Mouse (Mus musculus) kidney, adult 18-20 months (tissue): Measurements from ENCODE around the gene Hist1h2ag.
"Not testable (repeated sequence)": the region's sequence is repeated elsewhere in the genome, so short reads cannot be mapped to it uniquely, and the experiment has no call there.

ENCODE experiments used
- DNase-seq: peaks from one replicate; pipeline ENCODE4 v3.0.0; 2021

Gene Hist1h2ag

DNA sequence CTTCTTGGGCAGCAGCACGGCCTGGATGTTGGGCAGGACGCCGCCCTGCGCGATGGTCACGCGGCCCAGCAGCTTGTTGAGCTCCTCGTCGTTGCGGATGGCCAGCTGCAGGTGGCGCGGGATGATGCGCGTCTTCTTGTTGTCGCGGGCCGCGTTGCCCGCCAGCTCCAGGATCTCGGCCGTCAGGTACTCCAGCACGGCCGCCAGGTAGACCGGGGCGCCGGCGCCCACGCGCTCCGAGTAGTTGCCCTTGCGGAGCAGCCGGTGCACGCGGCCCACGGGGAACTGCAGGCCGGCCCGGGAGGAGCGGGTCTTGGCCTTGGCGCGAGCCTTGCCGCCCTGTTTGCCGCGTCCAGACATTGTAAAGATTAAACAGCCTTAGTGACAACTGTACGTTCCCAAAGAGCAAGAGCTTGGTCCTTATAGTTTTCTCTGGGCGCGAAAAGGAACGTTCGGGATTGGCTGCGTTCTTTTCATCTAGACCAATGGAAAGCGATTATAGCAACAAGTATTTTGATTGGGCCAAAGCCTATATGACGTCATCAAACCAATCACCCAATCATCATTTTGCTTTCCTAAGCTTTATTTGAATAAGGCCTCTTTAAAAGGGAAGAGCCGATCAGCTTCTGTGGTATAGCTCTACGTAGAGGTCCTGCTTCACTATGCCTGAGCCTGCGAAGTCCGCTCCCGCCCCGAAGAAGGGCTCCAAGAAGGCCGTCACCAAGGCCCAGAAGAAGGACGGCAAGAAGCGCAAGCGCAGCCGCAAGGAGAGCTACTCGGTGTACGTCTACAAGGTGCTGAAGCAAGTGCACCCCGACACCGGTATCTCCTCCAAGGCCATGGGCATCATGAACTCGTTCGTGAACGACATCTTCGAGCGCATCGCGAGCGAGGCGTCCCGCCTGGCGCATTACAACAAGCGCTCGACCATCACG, at the start of gene Hist1h2ag, which contains the start of gene Hist1h2bj:
Gene Hist1h2ag (minus strand): TSS at position 377 of the 935 bp plus-strand sequence.
Gene Hist1h2bj (plus strand): TSS at position 647 of the 935 bp plus-strand sequence.
- DNase-seq, result peak; percentile 86

DNA sequence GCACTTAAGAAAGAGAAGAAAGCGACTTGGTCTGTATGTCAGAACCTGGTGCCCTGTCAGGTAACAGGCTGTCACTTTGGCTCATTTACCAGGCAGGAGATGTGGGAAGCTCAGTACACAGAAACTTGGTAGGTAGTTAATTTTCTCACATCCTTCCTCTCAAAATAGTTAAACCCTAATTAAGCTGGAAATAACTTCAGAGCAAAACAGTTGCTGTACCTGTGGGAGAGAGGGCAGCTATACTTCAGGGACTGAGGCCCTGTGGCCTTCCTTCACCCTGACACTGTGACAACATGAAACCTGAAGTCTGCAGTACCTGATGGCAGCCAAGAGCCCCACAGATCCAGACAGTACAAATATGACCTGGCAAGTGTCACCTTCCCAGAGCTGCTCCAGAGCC, 41.4 kb upstream of the Hist1h2ag start, which contains the start of gene Vmn1r188:
Gene Vmn1r188 (plus strand): TSS at position 301 of the 400 bp plus-strand sequence.
- not testable (repeated sequence) for DNase-seq

DNA sequence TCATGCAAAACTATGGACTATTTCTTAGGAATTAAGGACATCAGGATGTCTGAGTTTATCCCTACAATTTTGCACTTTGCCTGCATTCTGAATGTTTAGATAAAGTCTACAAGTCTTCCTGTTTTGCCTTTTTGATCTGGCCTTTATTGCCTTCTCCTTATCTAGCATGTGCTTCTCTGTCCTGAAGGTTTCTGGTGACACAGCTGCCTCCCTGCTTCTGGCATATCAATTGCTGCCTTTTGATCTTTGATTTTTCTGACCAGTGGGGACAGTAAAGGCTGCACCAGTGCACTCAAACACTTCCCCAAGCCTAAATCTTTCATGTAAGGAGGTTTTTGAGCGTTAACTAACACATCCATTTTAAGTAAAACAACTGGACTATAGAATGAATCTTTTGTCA, 20.7 kb upstream of the Hist1h2ag start:
- no peak for DNase-seq

DNA sequence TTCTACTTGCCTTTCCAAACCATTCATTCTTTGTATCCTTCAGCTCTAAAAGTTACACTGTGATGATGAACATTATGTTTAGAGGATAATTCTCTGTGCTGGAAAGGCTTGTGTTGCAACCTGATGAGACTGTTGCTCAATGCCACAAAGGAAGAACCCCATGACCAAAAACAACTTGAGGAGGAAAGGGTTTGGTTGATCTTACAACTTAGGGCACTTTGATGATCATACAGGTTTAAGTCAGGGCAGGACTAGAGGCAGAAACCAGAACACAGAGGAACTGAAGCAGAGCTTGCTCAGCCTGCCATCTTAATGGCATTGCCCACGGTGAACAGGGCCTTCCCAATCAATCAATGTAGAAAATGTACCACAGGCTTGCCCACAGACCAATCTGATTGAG, 18.7 kb upstream of the Hist1h2ag start:
- DNase-seq, result no peak

DNA sequence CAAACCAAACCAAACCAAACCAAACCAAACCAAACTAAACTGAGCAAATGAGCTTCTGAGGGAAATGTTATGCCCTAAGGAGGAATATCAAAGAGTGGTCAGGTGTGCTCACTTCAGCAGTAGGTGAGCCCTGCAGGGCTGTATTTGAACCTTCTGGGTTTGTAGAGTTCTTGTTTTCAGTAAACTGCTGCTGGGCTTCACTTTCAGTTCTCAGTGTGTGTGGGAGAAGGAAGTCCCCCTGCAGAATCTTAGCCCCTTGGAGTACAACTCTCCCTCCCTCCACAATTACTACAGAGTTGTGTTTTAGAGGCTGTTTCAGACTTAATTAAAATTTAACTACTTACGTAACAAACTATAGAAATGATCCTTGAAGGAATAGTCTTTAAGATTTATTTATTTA, 11.0 kb upstream of the Hist1h2ag start:
- DNase-seq, result no peak

DNA sequence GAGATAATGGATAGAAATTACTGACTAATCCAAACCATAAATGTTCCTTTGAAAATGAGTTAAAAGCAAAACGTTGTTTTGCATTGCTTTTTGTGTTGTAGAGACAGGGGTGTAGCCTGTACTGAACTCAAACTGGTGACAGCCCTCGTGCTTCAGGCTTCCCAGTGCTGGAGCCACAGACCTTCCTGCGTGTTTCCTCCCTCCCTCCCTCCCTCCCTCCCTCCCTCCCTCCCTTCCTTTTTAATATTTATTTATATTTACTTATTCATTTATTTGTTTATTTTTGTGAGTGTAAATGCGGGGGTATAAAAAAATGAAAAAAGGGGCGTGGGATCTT, 8.7 kb upstream of the Hist1h2ag start:
- no peak for DNase-seq

GRCm38 (mm10) chr13:22050591-22051522, 8.1 kb upstream of the Hist1h2ag start:
- peak; percentile 87 for DNase-seq

DNA sequence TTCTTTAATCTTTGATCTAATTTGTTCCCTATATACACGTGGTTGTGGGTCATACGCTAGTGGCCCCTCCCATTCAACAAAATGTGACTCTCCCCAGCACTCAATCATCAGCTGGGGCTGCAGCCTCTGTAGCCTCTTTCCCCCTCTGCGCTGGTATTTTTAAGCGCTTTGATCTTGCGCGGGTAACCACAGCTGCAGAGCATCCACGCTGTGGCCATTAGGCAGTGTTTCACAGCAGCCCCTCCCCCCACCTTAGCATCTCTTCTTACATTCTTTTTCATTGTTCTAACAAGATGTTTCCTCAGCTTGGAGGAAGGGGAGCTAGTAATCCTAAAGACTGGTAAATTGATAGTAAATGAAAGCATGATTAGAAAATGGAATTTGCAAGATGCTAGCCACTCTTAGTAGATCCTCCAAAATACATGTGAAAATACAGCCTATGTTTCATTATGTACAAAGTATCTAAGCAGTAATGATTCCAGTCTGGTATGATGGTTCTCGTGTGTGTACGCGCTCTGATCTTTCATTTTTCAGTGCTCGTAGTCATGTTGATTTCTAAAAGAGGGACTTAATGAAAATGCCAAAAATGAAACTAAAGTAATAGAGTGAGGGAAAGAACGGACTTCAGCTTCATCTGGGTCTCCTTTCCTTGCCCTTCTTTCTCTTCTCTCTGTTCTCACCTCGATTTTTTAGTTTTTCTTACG, 7.1 kb upstream of the Hist1h2ag start:
- no peak for DNase-seq

DNA sequence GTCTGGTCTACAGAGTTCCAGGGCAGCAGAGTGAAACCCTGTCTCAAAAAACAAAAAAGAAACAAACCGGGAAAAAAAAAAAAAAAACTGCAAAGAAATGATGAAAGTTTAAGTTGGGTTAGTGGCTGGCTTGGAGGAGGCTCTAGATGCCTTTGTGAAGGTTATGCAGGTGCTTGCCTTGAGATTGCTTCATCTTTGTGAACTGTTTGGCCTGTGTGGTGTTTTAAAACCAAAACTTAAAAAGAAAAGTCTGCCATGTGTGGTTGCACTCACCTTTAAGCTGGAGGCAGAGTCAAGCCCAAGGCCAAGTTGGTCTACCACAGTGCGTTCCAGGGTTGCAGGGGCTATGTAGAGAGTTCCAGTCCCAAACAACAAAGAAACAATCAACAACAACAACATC, 6.3 kb upstream of the Hist1h2ag start:
- DNase-seq, result no peak

DNA sequence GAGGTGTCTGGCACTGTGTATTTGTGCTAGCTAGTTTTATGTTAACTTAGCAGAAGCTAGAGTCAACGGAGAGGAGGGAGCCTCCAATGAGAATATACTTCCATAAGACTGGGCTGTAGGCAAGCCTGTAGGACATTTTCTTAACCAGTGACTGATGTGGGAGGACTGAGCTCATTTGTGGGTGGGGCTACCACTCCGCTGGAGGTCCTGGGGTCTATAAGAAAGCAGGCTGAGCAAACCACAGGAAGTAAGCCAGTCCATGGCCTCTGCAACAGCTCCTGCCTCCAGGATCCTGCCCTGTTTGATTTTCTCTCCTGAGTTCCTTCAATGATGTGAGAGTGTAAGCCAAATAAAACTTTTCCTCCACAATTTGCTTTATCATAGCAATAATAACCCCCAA, 2.6 kb upstream of the Hist1h2ag start:
- DNase-seq, result no peak

DNA sequence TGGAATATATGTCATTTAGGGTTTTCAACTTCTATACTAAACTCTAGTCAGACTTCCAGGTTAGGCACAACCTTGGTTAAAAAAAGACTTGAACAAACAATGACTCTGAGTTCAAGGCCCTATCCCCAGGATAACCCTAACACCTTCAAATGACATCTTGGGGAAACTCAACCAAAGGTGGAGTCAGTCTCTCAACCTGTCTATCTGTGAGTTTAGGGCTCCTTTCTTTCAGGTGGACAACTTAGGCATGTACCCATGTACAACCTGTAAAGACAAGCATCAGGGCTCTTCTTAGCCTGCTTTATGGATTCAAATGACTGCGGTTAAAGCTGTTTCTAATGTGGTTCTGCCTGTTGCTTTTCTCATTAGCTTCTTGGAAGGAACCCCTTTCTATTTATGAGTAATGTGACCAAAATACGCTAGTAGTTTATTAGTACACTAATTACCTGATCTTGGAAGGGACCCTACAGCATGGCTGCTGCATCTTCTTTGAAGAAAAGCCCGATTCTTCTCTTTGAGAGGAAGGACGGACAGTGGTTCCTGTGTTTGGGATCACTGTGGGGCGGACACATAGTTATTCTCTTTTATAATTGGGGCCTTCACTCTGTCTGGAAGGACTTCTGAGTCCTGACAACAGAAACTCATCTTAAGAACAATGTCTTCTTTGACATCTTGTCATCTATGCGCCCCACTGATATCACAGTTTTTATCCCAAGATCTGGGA, 1.9 kb upstream of the Hist1h2ag start:
- no peak for DNase-seq

DNA sequence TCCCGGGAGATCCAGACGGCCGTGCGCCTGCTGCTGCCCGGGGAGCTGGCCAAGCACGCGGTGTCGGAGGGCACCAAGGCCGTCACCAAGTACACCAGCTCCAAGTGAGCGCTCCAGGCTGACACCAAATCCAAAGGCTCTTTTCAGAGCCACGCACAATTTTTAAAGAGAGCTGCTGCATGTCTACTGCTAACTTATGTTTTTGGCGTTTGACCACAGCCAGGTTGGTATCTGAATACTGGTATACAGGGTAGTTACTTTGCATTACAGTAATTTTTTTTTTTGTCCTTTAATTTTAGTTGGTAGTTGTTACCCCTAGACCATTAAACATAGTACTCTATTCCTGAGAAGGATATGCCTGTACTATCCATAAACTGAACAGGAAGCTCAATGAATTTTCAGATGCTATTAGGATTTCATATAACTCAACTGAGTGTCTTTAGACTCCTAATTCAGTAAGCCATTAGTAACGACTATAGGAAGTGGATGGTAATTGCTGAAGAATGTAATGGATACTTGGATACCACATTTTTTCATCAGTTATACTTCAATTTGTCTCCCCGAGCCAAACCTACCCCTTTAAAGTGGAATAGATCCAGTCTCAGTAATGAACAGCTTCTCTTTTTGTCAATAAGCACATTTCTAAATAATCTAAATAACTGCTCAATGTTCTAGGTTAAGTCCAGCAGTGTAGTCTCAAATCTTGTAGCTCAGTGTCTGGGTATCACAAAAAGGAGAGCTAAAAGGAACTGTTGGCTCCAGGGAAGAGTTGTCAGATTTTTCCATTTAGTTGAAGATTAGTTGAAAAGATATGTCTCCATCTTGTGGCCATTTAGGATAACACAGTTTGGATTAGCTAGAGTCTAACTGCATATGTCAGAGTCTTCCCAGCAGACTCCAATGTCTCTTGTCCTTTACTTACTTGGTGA, 1.0 kb upstream of the Hist1h2ag start:
- DNase-seq, result no peak

DNA sequence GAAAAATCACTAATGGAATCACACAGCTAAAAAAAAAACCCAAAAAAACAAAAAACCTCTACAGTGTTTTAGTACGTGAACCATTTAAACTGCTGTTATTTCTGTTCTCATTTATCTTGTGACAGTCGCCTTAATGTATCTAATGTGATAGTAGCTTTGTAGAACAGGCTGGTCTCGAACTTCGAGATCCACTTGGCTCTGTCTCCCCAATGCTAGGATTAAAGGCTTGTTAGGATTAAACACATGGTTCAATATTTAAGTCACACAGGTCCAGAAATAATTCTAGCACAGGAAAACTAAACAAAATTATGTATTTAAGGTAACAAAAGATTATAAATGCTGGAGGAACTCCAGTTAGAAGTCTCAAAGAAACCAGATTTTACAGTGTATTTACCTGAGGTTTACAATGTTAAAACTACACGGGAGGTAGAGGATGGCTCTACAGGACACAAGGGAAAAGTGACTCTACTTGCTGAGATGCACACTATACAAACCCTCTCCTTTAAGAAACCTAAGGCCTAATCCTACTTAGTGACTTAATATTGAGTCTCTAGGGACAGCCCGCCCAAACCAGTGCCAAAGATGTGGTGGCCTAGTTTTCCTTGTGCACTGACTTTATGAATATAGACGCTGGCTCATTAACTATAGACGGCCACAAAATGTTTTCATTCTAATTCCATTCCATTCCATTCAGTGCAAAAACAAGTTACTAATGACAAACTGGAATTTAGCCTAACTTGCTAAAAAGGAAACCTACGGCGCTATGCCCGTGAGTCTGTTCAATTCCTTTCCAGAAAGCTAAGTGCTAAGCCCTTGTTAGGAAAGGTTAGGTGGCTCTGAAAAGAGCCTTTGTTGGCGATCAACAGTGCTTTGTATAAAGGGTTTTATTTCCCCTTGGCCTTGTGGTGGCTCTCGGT, 835 bp downstream of the Hist1h2ag start:
- no peak for DNase-seq

GRCm38 (mm10) chr13:22041142-22041536, 1.6 kb downstream of the Hist1h2ag start, which contains the start of gene Hist1h4i:
Gene Hist1h4i, minus strand, starts transcription at chr13:22041362.
- peak; percentile 92 for DNase-seq

DNA sequence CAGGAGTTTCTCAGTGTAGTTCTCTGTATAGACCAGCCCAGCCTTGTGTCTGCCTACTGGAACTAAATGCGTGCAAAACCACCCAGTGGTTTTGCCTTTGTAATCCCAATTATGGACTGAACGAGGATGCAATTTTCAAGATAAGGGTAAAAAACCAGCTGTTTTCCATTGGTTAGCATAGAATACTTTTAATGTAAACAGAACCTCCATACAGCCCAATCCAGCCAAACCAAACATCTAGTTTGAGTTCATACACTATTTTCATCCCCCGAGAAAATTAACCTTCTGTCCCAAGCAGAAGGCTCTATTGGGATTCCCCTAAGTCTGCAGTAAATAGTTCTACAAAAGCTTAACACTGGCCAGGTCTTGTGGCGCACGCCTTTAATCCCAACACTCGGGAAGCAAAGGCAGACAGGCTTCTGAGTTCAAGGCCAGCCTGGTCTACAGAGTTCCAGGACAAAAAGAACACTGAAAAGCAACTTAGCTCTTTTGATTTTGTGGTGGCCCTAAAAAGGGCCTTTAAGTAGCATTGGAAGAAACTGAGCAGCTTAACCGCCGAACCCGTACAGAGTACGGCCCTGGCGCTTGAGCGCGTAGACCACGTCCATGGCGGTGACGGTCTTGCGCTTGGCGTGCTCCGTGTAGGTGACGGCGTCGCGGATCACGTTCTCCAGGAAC, 2.1 kb downstream of the Hist1h2ag start:
- DNase-seq, result no peak

GRCm38 (mm10) chr13:22039951-22040463, 2.7 kb downstream of the Hist1h2ag start:
- no peak for DNase-seq

DNA sequence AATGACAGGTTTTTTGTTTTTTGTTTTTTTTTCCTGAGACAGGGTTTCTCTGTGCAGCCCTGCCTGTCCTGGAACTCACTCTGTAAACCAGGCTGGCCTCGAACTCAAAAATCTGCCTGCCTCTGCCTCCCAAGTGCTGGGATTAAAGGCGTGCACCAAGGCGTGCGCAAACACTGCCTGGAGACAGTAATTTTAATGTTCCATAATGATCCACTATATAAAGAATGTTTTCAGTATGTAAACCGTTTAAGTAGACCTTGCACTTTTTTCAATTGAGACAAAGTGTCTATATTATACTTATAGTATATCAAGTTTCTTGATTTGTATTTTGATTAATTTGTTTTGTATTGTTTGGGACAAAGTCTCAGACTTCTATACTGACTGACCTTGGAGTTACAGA, 3.4 kb downstream of the Hist1h2ag start:
- no peak for DNase-seq

- DNase-seq, result no peak
Measured at GRCm38 (mm10) chr13:22037415-22037814, 5.3 kb downstream of the Hist1h2ag start.

- no peak for DNase-seq
Measured at GRCm38 (mm10) chr13:22036986-22037385, 5.8 kb downstream of the Hist1h2ag start.
